Mouse (Mus musculus) gastrocnemius, postnatal 25 days (tissue): ENCODE measurements around the gene Qprt. TPM values are rescaled to one million over a fixed set of nuclear protein-coding genes. Genes with fewer than 3 reads are reported as not detected.
"Not testable (repeated sequence)": the region's sequence is repeated elsewhere in the genome, so short reads cannot be mapped to it uniquely, and the experiment has no call there.

Source experiments
- DNase-seq: peaks from one replicate; pipeline ENCODE4 v3.0.0; 2022
- total RNA-seq, 2 experiments: library from RNA; stranded (reverse); gene quantifications; 1 replicate in 1 of 2; 2 replicates in 1 of 2; pipeline ENCODE4 v1.2.3; 2021

Qprt gene
- total RNA-seq, 2 experiments from 2014 or later, result 0.43 to 0.51 TPM

DNA sequence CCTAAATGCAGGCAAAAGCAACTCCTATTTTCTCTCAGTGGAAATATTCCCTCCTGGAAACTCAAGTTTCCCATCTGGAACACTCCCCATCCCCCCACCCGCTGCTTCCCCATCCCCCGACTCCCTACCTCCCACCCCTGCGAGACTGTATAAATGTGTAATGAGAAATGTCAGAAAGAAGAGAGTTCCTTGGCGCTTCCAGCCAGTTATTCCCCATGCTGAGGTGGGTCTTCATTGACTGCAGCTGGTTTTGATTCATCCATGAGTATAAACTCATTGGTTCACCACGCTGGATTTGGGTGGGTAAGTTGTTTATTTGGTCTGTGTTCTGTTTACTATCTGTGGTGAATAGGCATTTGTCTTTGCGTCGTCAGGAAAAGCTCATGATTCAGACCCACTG, 25.6 kb downstream of the Qprt start:
- DNase-seq, result no peak

DNA sequence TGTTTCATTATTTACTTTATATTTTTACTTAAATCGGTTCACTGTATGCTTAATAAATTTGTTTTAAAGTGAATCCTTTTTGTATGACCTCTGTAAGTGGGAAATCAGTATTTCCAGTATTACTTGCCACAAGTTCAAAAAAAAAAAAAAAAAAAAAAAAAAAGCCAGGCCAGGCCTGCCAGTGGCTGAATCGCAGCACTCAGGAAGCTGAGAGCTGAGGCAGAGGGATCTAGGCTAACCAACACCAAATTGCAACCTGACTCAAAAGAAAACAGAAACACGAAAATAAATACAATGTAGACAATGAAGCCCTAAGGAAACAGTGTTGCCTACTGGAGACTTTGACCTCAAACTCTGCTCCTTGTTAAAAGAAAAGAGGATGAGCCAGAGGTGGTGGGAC, 28.1 kb downstream of the Qprt start:
- DNase-seq, result no peak

DNA sequence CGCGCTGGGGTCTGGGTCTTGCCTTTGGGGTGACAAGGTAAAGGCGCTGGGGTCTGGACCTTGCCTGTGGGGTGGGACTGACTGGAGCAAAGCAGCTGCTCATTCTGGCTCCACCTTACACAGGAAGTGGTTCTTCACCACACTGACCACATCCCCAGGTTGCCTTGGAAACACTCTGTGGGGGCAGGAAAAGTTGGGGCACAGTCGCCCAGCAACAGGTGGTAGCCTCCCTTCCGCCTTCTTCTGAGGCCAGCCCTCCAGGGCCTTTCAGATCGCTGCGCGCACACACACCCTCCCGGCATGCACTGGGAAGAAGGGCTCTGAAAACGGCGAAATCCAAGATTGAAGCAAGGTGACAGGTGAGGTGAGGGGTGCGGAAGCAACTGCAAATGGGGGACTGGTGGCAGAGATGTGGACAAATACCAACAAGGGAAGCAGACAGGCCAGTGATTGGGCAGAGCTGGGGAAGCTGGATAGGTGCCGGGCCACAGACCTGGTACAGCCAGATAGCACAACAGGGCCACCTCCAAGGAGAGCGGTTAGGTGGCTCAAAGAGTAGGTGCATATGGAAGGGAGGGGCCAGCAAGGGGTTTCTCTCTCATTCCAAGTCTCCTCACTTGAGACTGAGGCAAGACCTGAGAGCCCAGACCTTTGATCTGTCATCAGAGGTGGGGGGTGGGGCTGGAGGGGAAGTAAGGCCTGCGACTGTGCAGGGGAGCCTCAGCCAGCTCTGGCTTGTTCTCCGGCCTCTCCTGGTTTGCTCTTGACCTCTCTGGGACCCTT, 30.7 kb downstream of the Qprt start, which contains the start of gene AI467606:
Gene AI467606, plus strand, starts transcription at position 246 of the 783 bp plus-strand sequence.
- DNase-seq, result peak; percentile 75

DNA sequence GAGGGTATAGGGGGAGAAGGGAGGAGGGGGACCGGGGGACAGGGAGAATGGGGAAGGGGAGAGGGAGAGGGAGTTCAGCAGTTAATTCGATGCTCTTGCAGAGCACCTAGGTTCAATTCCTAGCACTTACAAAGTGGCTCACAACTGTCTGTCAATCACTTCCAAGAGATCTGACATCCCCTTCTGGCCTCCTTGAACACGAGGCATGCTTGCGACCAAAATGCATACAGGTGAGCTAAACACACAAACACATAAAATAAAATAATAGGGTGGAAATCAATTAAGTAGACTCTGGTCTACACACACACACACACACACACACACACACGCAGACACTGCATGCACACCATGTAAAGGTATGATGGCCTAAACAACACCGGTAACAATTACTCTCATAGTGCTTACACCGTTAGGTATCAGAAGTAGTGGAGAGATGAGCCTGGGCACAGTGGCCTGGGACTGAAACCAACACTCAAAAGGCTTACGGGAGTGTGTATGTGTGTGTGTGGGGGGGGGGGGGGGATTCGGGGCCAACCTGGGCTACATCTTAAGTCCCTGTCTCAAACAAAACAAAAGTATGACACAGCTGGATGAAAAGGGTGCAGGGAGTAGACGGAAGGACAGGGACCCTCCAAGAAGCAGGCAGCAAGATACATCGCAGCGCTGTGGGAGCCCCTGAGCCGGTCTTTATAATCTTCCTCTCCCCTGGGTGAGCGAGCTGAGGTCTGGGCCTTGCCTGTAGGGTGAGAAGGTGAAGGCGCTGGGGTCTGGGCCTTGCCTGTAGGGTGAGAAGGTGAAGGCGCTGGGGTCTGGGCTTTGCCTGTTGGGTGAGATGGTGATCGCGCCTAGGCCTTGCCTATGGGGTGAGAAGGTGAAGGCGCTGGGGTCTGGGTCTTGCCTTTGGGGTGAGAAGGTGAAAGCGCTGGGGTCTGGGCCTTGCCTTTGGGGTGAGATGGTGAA, 31.6 kb downstream of the Qprt start:
- DNase-seq, result no peak

DNA sequence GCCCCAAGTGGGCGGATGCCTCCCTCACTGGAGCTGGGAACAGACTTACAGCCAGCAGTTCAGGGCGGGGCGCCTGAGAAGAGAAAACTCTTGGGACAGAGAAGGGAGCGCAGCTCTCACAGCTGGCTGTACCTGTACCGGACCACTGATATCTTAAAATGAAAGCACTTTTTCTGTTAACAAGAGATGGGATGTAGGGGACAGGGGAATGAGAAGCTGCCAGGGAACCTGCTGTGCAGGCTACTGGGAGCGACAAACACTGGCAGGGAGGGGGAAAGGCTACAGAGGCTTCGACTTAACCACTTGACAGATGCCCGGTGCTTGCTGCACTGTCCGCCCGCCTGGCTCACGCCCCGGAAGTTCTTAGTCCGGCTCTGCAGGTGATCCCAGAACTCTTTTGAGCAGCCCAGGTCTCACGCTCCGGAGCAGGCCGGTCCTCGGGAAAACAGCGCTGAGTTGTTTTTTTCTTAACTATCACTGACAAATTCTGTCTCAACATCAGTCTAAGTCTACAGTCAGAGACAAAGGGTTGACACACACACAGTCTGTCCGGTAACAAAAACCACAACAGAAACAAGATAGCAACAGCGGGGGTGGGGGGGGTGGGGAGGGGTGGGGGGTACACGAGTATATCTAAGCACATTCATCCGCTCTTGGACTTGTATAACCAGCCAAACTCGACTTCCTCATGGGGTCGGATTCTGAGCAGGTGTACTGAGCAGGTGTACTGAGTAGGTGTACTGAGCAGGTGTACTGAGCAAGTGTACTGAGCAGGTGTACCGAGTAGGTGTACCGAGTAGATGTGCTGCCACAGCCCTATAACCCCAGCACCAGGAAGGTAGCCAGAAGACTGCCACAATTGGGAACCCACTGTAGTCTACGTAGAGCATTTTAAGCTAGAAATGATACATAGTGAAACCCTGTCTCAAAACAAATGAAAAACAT, 32.9 kb downstream of the Qprt start:
- DNase-seq, result no peak

DNA sequence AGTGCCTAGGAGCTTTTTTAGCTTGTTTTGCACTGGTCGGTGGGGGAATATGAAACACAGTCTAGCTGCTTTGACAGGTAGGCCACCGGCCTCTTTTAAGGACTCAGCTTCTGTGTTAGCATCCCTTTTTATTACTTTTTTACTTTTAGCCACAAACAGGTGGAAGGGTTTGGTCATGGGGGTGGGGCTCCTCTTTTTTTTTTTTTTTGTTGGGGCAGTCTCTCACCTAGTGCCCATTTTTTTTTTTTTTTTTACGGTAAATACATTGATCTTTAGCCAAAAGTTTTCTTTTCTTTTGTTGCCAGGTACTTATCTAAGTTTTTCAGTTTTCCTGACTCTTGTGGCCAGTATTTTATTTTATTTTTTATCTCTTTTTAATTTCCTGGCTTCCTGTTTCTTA, 33.9 kb downstream of the Qprt start:
- no peak for DNase-seq

GRCm38 (mm10) chr7:127087278-127088010, 34.6 kb downstream of the Qprt start, which contains the start of gene Zg16:
Gene Zg16, minus strand, starts transcription at chr7:127087328.
- not testable (repeated sequence) for DNase-seq

GRCm38 (mm10) chr7:127085751-127086150, 36.3 kb downstream of the Qprt start:
- DNase-seq, result not testable (repeated sequence)

- no peak for DNase-seq
These were observed 37.2 kb downstream of the Qprt start for GRCm38 (mm10) chr7:127084794-127085193.

DNA sequence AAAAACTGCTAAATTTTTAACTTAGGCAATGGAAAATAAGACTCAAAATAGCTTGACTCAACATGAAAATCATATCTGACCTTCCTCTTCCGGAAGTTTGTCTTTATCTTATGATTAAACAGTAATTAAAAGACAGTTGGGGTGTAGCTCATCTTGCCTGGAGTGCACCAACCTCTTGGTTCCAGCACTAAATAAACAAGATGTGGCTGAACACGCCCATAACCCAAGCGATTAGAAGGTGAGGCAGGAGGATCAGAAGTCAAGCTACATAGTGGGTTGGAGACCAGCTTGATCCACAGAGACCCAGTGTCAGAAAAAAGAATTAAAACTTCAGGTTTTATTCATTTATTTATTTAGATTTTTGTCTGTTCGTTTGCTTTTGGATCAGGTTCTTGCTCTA, 38.3 kb downstream of the Qprt start:
- DNase-seq, result no peak

- DNase-seq, result no peak
These were observed 39.0 kb downstream of the Qprt start for GRCm38 (mm10) chr7:127082995-127083394.

DNA sequence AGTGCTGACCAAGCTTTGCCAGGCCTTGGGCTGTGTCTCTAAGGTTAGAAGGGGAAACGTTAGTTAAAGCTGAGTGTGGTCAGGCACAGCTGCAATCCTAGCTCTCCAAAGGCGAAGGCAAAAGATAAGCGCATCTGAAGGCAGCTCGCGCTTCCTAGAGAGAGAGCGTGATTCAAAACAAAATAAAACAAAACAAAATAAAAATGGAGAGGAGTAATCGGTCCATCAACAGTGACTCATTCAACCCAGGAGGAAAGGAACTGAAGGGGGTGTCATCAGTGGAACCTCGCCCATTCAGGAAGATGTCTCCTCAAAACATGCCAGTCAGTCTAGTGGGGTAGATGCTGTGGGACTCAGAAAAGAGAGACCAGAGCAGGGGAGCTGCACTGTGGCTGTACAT, 39.8 kb downstream of the Qprt start:
- no peak for DNase-seq

DNA sequence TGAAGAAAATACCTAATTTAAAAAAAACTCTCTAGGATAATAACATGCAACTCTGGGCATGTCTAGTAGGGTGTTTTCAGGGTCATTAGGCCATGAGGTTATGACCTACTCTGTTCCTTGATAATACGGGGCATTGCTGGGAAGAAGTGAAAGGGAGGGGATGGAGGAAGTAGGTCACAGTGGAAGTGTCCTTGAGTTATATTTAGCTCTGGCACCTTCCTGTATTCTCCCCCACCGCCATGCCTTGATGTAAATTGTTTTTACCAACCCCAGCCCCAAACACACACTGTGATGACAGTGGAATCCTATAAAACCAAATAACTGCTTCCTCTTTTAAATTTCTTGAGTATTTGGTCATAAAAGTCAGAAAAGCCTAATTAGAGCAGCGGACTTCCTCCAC, 42.0 kb downstream of the Qprt start:
- DNase-seq, result no peak

- DNase-seq, result no peak
These were observed 44.3 kb downstream of the Qprt start for GRCm38 (mm10) chr7:127077692-127078091.

- no peak for DNase-seq
These were observed 45.8 kb downstream of the Qprt start for GRCm38 (mm10) chr7:127076188-127076587.

GRCm38 (mm10) chr7:127073221-127073620, 48.8 kb downstream of the Qprt start:
- no peak for DNase-seq

GRCm38 (mm10) chr7:127070871-127071413, 51.1 kb downstream of the Qprt start:
- no peak for DNase-seq

DNA sequence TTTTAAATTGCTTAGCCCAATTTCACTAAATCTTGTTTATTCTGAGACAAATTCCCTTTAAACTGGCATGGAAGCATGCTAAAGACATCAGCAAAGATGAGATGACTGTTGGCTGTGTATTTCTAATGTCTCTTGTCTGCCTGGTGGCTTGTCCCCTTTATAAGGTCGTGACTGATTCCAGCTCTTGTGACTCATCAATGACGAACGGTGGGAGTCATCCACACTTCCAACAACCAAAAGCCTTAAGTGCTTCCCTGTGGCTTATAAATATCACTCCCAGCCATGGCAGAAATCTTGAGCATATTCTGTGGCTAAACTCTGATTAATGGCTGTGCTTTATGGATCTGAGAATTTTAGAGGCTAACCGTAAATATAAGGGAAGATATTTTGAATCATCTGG, 55.7 kb downstream of the Qprt start:
- no peak for DNase-seq

- DNase-seq, result no peak
These were observed 56.5 kb downstream of the Qprt start for GRCm38 (mm10) chr7:127065538-127065937.
